Mouse (Mus musculus): Measurements from ENCODE around the gene Apol6. TPM values are rescaled to one million over a fixed set of nuclear protein-coding genes. Genes with fewer than 3 reads are reported as not detected.

Gene Apol6
- polyA plus RNA-seq, 1 experiment, result 179 TPM

Other genes with a start within 250 kb of the Apol6 start
- gene Zfp251, start 173.3 kb upstream of the Apol6 start, polyA plus RNA-seq (2012; rRNA removed), result 4.7 and 4.8 TPM in 2 replicates
- gene Zfp7, start 165.5 kb upstream of the Apol6 start, polyA plus RNA-seq (2012; rRNA removed), result 6.6 and 6.8 TPM in 2 replicates
- gene Gm49527, start 165.4 kb upstream of the Apol6 start, polyA plus RNA-seq (2012; rRNA removed), result 0.15 TPM in 1 of 2 replicates, not detected in the other
- 3.0 and 3.1 TPM in 2 replicates for gene Zfp647, start 119.3 kb upstream of the Apol6 start, polyA plus RNA-seq (2012; rRNA removed)
- gene 1110038F14Rik, start 96.2 kb upstream of the Apol6 start, polyA plus RNA-seq (2012; rRNA removed), result 15.8 TPM in 2 replicates
- 8.5 and 12.5 TPM in 2 replicates for gene Mb, start 5.9 kb downstream of the Apol6 start, polyA plus RNA-seq (2012; rRNA removed)